Mouse (Mus musculus): Measurements from ENCODE around the gene Foxn3. TPM values are rescaled to one million over a fixed set of nuclear protein-coding genes. Genes with fewer than 3 reads are reported as not detected.

The Foxn3 gene
- polyA plus RNA-seq, 1 experiment = 5.8 TPM

DNA sequence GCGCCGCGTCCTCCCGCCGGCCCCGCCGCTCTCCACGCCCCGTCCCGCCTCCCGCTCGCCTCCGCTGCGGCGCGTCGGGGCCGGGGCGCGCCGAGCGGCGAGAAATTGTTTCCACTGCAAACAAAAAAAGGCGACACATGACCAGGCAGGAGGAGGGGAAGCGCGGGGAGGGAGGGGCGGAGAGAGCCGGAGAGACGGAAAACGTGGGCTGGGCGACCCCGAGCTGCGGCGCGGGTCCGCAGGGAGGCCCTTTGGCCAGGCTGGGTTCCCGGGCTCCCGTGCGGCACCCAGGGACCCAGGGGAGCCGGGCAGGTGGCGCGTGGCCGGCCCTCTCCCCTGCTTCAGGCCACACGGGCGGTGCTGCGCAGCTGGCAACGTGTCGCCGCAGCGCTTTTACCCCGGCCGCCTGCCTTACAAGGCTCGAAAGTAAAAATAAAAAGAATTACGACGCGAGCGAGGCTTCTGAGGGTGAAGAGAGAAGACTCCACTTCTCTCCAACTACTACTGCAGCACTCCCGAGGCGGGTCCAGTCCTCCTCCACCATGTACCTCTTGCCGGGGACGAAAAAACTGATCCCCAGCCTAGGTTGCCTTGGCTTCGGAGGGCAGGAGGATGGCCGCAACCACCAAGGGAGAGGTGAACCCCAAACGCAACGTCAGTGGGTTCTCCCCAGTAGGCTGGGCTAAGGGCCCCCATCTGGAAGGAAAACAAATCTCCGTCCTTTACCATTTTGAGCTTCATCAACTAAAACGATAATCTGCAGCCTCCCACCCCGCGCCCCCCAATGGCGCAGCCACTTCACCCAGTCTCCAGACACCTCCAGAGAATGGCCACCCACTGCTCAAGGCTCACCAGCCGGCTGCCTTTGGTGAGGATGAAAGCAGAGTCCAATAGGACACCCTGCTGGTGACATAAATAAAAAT, 170.2 kb downstream of the Foxn3 start:
- Histone ChIP-seq H3K27me3 (ENCODE audit: control insufficient read depth, insufficient read depth, insufficient read length) (no peaks in the 10 kb centered on the region), H3K79me2 (ENCODE audit: control insufficient read depth, insufficient read depth) (peaks cover 12% of the 10 kb centered on the region), H3K4me3 (peak overlapping the region; percentile 56), H3K36me3 (ENCODE audit: control insufficient read depth, insufficient read depth) (peaks cover 4% of the 10 kb centered on the region), H3K4me2 (ENCODE audit: low read depth) (peak overlapping the region; percentile 89), H3ac (ENCODE audit: control insufficient read depth, insufficient read length) (peak overlapping the region; percentile 66)
- peak; percentile 71 for TF ChIP-seq USF1 (IDR thresholded peaks at IDR 0.05; ENCODE audit: low read depth)
- peak in 2 of 3 experiments; percentile 40 to 68 for TF ChIP-seq MYOG (IDR thresholded peaks at IDR 0.05; ENCODE audit: control insufficient read depth in 1 of 3, insufficient read depth in 1 of 3, insufficient read length in 2 of 3, low read depth in 2 of 3)
- no peak for TF ChIP-seq E2F4 (IDR thresholded peaks at IDR 0.05; ENCODE audit: insufficient read depth)
- TF ChIP-seq POLR2AphosphoS2 (IDR thresholded peaks at IDR 0.05; ENCODE audit: insufficient read length, low read depth) = no peak
- TF ChIP-seq POLR2A (IDR thresholded peaks at IDR 0.05; ENCODE audit: insufficient read length, low read depth) = peak; percentile 48
- peak in 2 of 3 experiments; percentile 11 to 59 for TF ChIP-seq MYOD1 (IDR thresholded peaks at IDR 0.05; ENCODE audit: control insufficient read depth in 1 of 3, insufficient read length in 2 of 3, low read depth in 2 of 3)

DNA sequence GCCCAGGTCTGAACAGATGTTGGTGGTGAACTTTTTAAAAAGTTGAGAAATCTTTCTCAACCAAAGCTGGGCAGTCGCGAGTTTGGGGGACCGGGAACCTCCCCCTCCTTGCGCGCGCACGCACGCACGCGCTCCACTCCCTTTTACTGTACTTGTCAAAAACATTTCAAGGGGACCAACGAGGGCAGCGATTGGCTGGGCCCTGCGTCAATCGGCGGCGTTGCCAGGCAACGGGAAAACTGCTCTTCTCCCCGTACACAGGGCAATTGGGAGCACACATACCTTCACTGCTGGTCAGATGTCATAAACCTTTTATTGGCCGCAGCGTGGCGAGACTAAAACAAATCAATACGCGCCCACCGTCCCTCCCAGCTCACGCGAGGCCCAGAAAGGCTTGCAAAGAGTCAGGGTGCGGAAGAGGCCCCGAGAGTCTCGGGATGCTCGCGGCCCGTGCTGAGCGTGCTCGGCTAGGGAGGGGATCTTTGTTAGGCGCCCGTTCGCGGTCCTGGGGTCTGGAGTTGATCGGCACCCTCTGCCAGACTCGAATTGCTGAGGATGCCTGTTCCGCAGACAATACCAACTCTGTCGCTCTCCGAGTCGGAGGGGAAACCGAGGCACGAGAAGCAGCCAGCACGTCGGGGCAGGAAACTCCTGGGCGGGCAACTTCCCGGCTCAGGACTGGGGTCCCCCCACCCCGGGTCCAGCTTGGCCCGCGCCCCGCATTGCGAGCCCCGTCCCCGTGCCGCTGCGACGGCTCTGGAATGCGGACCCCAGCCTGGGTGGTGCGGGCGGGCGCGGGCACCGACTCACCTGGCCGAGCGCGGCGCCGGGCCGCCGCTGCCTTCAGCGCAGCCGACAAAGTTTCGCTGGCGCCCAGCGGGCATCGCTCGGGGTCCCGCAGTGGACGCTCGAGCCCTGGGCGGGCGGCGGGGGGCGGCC, 171.2 kb downstream of the Foxn3 start:
- peaks cover 6% of the 10 kb centered on the region for H3K36me3 ChIP-seq (ENCODE audit: control insufficient read depth, insufficient read depth)
- TF ChIP-seq POLR2A (IDR thresholded peaks at IDR 0.05; ENCODE audit: insufficient read length, low read depth) (peak; percentile 32), MYOD1 (IDR thresholded peaks at IDR 0.05; ENCODE audit: control insufficient read depth in 1 of 3, insufficient read length in 2 of 3, low read depth in 2 of 3) (no peak), MYOG (IDR thresholded peaks at IDR 0.05; ENCODE audit: control insufficient read depth in 1 of 3, insufficient read depth in 1 of 3, insufficient read length in 2 of 3, low read depth in 2 of 3) (no peak), USF1 (IDR thresholded peaks at IDR 0.05; ENCODE audit: low read depth) (no peak), TCF12 (IDR thresholded peaks at IDR 0.05; ENCODE audit: insufficient read depth, poor library complexity, severe bottlenecking) (no peak), MAX (IDR thresholded peaks at IDR 0.05; ENCODE audit: low read depth) (no peak), CEBPB (IDR thresholded peaks at IDR 0.05; ENCODE audit: insufficient read depth, poor library complexity, severe bottlenecking) (0 out of 2 replicates have a peak, but pooled peaks have one; percentile 22), SRF (IDR thresholded peaks at IDR 0.05; ENCODE audit: control insufficient read depth, insufficient read length, low read depth) (no peak), E2F4 (IDR thresholded peaks at IDR 0.05; ENCODE audit: insufficient read depth) (no peak), TCF3 (IDR thresholded peaks at IDR 0.05; ENCODE audit: insufficient read length, low read depth) (no peak), POLR2AphosphoS2 (IDR thresholded peaks at IDR 0.05; ENCODE audit: insufficient read length, low read depth) (no peak)
- peak overlapping the region; percentile 56 for H3K4me3 ChIP-seq
- no peaks in the 10 kb centered on the region for H3K27me3 ChIP-seq (ENCODE audit: control insufficient read depth, insufficient read depth, insufficient read length)
- H3K79me2 ChIP-seq (ENCODE audit: control insufficient read depth, insufficient read depth) = peaks cover 12% of the 10 kb centered on the region
- H3ac ChIP-seq (ENCODE audit: control insufficient read depth, insufficient read length) = peak overlapping the region; percentile 66
- H3K4me2 ChIP-seq (ENCODE audit: low read depth) = peak overlapping the region; percentile 89

DNA sequence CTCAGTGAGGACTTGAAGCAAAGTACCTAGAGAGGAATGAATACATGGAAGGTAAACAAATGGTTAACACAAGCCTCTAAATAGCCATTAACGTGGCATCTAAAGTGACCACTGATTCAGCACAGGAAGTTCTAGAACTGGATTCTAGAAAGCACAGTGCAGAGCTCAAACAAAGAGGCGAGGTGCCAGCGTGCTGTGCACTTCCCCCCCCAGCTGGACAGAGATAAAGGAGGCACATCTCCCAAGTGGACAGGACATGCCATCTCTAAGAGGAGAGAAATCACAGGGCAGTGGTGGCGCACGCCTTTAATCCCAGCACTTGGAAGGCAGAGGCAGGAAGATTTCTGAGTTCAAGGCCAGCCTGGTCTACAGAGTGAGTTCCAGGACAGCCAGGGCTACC, 173.0 kb downstream of the Foxn3 start:
- no peak for TF ChIP-seq SRF (IDR thresholded peaks at IDR 0.05; ENCODE audit: control insufficient read depth, insufficient read length, low read depth)
- TF ChIP-seq MAX (IDR thresholded peaks at IDR 0.05; ENCODE audit: low read depth) = no peak
- TF ChIP-seq E2F4 (IDR thresholded peaks at IDR 0.05; ENCODE audit: insufficient read depth) = no peak
- no peak for TF ChIP-seq TCF3 (IDR thresholded peaks at IDR 0.05; ENCODE audit: insufficient read length, low read depth)
- no peak for TF ChIP-seq POLR2AphosphoS2 (IDR thresholded peaks at IDR 0.05; ENCODE audit: insufficient read length, low read depth)
- TF ChIP-seq MYOG (IDR thresholded peaks at IDR 0.05; ENCODE audit: control insufficient read depth in 1 of 3, insufficient read depth in 1 of 3, insufficient read length in 2 of 3, low read depth in 2 of 3) = no peak
- no peak for TF ChIP-seq USF1 (IDR thresholded peaks at IDR 0.05; ENCODE audit: low read depth)
- TF ChIP-seq TCF12 (IDR thresholded peaks at IDR 0.05; ENCODE audit: insufficient read depth, poor library complexity, severe bottlenecking) = no peak
- TF ChIP-seq POLR2A (IDR thresholded peaks at IDR 0.05; ENCODE audit: insufficient read length, low read depth) = no peak
- TF ChIP-seq MYOD1 (IDR thresholded peaks at IDR 0.05; ENCODE audit: control insufficient read depth in 1 of 3, insufficient read length in 2 of 3, low read depth in 2 of 3) = no peak
- no peak for TF ChIP-seq REST (IDR thresholded peaks at IDR 0.05; ENCODE audit: insufficient read depth, insufficient read length)
- TF ChIP-seq CEBPB (IDR thresholded peaks at IDR 0.05; ENCODE audit: insufficient read depth, poor library complexity, severe bottlenecking) = no peak
- Histone ChIP-seq H3K36me3 (ENCODE audit: control insufficient read depth, insufficient read depth) (peaks cover 6% of the 10 kb centered on the region), H3ac (ENCODE audit: control insufficient read depth, insufficient read length) (no peak overlapping the region), H3K4me3 (no peak overlapping the region), H3K4me2 (ENCODE audit: low read depth) (no peak overlapping the region), H3K79me2 (ENCODE audit: control insufficient read depth, insufficient read depth) (peaks cover 12% of the 10 kb centered on the region), H3K27me3 (ENCODE audit: control insufficient read depth, insufficient read depth, insufficient read length) (no peaks in the 10 kb centered on the region)

DNA sequence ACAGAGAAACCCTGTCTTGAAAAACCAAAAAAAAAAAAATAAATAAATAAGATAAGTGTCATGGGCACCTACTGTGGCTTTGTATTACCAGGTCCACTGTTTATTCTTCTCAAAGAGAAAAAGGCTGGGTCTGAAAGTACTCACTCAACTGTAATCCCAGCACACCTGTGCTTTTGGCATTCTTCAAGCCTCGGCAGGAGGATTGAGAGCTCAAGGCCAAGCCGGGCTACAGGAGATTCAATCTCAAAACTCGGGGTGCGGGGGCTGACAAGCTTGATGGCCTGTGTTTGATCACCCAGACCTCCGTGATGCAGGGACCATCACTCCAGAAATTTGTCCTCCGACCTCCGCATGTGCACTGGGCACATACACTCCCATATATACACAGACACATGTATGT, 174.1 kb downstream of the Foxn3 start:
- Histone ChIP-seq H3K36me3 (ENCODE audit: control insufficient read depth, insufficient read depth) (peaks cover 6% of the 10 kb centered on the region), H3ac (ENCODE audit: control insufficient read depth, insufficient read length) (no peak overlapping the region), H3K27me3 (ENCODE audit: control insufficient read depth, insufficient read depth, insufficient read length) (no peaks in the 10 kb centered on the region), H3K79me2 (ENCODE audit: control insufficient read depth, insufficient read depth) (peaks cover 16% of the 10 kb centered on the region), H3K4me2 (ENCODE audit: low read depth) (no peak overlapping the region), H3K4me3 (no peak overlapping the region)
- TF ChIP-seq TCF3 (IDR thresholded peaks at IDR 0.05; ENCODE audit: insufficient read length, low read depth) (no peak), E2F4 (IDR thresholded peaks at IDR 0.05; ENCODE audit: insufficient read depth) (no peak), TCF12 (IDR thresholded peaks at IDR 0.05; ENCODE audit: insufficient read depth, poor library complexity, severe bottlenecking) (no peak), REST (IDR thresholded peaks at IDR 0.05; ENCODE audit: insufficient read depth, insufficient read length) (no peak), SRF (IDR thresholded peaks at IDR 0.05; ENCODE audit: control insufficient read depth, insufficient read length, low read depth) (no peak), POLR2AphosphoS2 (IDR thresholded peaks at IDR 0.05; ENCODE audit: insufficient read length, low read depth) (no peak), USF1 (IDR thresholded peaks at IDR 0.05; ENCODE audit: low read depth) (no peak), POLR2A (IDR thresholded peaks at IDR 0.05; ENCODE audit: insufficient read length, low read depth) (no peak), MYOD1 (IDR thresholded peaks at IDR 0.05; ENCODE audit: control insufficient read depth in 1 of 3, insufficient read length in 2 of 3, low read depth in 2 of 3) (no peak), MAX (IDR thresholded peaks at IDR 0.05; ENCODE audit: low read depth) (no peak), CEBPB (IDR thresholded peaks at IDR 0.05; ENCODE audit: insufficient read depth, poor library complexity, severe bottlenecking) (no peak), MYOG (IDR thresholded peaks at IDR 0.05; ENCODE audit: control insufficient read depth in 1 of 3, insufficient read depth in 1 of 3, insufficient read length in 2 of 3, low read depth in 2 of 3) (no peak)

All from myocyte (in vitro differentiated cells).